Mouse (Mus musculus): ENCODE measurements around the gene Nr6a1.

The Nr6a1 gene

DNA sequence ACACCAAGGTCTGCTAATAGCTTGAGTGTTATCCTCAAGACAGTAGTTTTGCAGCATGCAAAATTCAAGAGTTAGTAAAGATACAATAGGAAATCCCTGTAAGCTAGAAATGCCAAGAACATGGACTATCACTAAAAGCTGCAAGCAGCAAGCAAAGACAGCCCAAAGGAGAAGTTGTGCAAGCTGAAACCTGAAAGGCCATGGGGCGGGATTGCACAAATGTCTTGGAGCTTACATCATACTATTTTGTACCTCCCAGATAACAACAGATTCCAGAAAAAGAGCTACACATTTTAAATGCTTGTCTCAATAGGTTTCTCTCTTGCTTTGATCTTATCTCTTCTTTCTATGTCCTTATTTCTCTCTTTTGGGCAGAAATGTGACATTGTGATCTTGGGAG lies 60.8 kb downstream of the Nr6a1 start:
- DNase-seq: no peak

DNA sequence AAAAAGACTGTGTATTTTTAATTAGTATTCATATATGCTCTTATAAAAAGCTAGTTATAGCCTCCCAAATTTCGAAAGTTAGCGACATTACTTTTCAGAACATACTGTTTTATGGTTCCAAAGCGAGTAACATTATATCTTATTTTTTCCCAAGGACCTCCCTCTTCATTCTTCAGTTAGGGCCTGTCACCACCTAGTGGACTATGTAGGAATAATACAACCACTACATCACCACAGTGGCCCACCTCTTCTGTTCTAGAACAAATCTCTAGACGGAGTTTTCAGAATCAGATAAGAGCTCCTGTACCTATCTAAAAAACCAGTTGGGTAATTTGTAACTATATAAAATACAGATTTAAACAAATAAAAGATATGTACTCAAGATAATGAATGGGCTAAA lies 63.5 kb downstream of the Nr6a1 start:
- no peak for DNase-seq

DNA sequence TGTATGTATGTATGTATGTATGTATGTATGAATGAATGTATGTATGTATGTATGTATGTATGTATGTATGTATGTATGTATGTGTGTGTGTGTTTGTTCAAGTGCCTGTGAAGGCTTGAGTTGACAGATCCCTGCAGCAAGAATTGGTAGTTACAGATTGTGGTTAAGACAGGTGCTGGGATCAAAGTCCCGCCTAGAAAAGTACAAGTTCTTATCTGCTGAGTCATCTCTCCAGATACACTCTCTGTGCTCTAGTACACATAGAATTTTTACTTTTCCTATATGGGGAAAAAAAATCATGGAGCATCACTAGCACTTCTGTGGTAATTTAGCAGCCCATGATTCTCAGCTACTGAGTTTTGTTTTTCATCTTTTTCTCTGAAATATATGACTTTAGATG lies 75.7 kb downstream of the Nr6a1 start:
- no peak for DNase-seq

DNA sequence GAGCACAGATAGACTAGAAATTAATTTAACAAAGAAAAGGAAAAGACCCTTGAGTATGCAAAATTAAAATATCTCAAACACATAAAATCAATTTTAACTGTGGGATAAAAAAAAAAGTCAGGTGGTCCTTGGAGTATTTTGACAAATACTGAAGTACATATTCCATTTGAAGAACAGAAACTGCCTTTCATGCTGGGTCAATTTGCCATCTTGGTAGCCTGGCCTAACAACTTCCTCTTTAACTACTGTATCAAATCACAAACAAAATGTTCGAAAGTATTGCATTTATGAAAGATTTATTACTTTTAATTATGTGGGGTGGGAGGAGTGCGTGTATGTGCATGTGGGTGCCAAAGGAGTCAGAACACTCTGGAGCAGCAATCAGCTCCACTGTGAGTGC lies 81.2 kb downstream of the Nr6a1 start:
- no peak for DNase-seq

DNA sequence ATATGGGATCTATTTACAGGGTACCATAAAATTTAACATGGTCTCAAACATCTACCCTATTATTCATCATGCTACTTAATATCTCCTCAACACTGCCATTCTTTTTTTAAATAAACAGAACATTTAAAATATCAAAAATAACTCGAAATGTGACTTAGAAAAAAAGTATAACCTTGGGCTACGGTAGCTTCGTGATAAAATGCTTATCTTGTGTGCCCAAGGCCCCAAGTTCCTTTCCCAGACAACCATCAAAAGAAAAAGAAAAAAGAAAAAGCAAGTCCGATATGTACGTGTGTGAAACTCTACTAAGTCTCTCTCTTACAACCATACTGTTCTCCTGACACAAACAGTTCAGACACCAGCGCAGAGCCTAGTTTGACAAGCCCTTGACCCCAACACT lies 92.0 kb downstream of the Nr6a1 start:
- DNase-seq: no peak

DNA sequence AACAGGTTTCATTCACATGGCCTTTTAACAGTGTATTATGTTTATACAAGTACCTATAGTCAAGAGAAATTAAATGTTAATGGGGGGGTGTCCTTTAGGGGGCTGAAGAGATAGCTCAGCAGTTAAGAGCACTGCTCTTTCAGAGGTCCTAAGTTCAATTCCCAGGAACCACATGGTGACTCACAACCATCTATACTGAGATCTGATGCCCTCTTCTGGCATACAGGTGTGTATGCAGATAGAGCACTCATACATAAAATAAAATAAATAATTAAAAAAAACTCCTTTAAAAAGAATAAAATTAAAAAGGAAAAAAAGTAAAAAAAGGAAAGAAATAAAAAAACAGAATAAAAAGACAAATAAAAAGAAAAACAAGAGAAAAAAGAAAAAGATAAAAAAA lies 95.5 kb downstream of the Nr6a1 start:
- no peak for DNase-seq

DNA sequence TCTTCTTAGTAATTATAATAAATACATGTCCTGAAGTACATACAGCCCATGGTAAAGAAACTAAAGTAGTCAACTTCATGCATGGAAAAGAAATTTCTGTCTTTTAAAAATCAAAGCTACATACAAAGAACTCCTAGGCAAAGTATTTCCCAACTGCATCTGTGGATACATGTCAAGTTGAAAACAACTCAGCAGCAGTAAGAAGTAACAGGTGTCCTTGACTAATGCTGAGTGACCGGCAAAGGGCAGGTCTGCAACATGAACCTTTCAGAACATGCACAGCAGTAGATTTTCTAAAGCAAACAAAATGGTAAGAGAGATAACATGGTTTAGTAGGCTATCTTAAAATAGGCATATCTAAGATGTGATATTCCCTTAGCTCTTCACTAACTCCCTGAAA lies 98.0 kb downstream of the Nr6a1 start:
- DNase-seq: no peak

DNA sequence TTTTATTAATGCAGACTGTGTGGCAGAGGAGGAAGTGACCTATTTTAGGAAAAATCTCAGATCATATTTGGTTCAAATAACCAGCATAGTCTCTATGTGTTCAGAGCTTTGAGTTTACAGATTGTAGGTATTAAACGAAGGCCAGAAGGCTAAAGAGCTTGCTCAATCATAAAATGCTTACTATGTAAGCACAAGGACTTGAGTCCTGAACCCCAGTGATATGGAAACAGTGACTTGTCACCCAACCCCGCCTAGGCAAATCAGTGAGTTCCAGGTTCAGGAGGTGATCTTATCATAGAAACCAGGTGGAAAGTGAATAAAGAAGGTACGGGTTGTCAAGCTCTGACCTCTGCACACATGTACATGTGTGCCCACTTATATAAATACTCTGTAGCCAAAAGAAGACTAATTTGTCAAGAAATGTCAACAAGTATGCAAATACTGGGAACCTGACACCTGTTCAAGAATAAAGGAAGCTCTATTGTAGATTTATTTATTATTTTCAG lies 99.6 kb downstream of the Nr6a1 start:
- DNase-seq: no peak

DNA sequence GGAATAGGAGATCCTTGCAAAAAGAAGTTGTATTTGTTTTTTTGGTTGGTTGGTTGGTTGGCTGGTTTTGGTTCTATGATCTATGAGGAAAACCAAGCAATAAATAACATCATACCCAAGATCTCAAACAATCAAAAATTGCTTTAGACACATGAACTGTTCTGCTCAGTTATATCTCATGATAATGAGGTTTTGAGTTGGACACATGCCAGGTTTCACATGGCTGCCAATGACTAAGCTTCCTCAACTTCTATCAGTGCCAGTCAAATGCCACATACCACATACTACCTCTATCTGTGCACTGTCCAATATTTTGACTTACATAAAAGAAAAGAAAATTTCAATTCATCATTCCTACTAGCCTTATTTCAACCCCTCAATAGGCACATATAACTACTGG lies 101.3 kb downstream of the Nr6a1 start:
- no peak for DNase-seq

DNA sequence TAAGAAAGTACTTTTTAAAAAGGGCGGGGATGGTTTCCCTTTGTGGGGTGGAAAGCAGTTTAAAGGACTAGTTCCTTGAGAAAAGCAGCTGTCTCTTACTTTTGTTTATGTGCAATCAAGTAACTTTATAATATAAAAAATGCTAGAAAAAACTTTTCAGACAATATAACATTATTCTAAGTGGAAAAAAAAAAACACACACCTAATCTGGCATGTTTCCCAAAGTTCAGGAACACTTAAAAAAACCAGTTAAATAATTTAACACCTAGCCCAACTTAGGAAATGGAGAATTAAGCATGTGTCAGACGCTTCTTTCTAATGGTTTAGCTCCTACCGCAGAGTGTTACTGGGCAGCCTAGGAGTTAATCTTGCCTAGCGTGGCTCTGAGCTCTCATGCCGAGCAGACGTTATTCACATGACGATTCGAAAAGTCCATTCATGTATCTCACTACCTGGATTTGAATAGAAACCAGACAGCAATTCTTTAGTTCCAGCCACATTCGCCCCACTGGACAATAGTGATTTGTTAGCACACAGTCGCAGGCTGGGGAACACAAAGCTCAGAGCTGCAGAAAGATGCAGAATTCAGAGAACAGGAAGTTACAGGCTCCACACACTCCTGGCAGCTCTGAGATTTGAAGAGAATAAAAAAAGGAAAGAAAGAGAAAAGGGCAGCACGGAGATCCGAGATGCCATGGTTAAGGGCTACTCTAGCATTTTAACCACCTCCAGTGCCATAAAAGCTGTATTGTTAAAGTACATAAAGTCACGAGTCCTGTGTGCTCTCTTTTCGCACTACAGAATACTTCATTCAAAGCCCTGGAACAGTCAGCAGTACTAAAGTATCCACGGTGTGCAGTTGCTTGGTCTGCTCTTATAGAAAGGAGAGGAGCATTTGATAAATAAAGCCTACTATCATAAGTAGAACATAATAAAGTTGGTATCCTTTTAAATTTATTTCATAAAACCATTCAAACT lies 102.4 kb downstream of the Nr6a1 start:
- peak; percentile 15 for DNase-seq

DNA sequence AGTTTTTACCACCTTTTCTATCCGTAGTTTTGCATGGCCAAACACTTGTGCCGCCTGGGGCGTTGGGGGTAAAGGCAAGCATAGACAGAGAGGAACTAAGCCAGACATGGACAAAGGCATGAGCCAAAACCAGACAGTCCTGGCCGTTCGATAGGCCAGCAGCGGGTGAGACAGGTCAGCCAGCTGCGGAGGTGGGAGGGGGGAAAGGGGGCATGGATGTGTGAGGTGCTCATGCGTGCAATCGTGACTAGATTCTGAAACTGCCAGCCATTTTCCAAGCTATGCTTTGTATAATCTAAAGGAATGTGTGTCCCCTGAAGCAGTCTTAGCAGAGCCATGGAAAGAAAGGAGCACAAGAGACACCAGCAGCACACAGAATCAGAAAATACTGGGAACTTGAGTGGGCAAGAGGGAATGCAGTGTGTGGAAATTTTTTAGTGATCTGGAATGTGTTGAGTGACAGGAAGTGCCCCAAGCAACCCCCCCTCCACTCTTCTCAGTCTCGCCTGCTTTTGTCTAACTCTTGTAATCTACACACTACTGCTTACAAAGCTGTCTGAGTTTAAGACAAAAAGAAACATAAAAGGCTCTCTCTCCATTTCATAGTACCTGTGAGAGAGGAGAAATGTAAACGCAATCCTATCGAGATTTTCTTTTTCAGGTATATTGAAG lies 103.4 kb downstream of the Nr6a1 start:
- peak; percentile 67 for DNase-seq

DNA sequence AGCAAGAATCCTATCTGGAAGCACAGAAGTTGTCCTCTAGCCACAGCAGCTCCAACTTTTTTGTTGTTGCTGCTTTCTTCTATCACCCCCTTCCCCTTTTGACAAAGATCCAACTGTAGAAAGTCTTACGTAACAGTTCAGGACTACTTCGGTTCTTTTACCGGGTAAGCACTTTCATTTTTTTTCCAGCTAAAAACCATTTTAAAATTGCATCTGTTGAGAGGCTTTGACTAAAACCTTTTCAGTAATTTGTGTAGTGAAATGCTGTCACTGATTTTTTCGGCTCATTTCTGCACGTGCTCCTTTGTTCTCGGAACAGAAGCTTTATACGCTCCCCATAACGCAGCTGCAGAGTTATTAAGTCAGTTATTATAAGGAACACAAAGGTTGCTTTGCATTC lies 104.1 kb downstream of the Nr6a1 start:
- DNase-seq: peak; percentile 6

DNA sequence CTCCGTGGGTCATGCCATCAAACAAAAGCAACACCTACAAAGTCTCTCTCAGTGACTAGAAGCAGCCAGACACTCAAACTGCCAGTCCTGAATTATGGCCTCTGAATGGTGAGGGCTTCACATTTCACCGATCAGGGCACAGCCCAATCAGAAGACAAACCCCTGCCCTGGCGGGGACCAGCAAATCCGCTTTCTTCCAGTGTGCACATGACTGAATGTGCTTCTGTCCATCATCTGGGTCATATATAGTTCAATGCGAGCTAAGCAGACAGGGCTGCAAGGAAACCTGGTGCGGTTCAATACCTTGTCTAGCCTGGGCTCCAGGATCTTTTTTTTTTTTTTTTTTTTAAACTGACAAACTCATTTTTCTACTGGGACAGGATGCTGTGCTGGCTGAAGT lies 104.5 kb downstream of the Nr6a1 start:
- peak; percentile 58 for DNase-seq

DNA sequence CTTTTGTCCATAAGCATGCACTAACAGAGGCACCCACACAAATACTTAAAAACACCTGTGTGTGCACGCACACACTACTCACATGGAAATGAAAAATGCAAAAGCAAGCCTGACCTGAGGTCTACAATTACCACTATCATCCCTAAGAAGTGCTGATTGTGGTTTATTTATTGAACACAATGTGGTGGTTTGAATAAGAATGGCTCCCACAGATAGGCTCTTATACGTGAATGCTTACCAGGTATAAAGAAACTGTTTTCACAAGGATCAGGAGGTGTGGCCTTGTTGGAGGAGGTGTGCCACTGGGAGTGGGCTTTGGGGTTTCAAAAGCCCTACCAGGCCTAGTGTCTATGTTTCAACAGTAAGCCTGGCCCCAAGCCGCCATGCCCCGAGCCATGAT lies 110.0 kb downstream of the Nr6a1 start:
- no peak for DNase-seq

DNA sequence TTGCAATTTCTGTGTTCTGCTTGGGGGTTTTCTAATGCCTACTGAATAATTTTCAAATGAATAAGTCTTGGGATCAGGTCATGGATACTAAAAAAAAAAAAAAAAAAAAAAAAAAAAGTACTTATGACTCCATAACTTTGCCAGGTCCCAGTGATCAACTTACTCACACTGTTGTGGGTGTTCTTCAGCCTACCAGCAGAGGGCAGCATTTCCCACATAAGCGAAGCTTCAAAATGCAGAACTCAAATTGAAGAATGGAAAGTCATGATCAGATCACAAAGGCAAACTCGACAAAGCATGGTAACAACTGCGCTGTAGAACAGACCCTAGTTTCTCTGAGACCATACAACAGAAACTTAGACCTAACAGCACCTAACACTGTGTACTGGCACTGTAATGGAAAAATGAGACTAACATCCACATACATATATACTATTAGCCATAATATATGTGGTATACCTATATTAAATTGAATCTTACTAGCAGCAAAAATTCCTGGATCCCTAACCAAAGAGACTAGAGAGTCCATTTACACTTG lies 130.3 kb downstream of the Nr6a1 start:
- DNase-seq: peak; percentile 48

DNA sequence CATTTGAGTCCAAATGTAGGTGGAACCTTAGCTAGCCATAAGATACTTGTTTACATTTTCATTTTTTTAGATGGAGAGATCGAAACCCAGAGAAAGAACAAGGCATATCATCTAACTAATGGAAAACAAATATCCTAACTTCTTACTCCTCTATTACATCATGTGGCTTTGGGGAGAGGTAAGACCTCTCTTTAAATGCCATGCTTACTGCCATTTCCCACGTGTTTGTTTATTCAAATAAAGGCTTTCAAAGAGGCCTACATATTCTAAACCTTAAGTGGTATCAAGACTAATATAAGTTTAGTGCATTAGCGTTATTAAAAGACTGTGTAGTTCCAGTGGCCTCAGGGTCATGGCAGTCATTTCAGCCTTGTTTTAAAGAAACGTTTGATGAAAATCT lies 140.2 kb downstream of the Nr6a1 start:
- DNase-seq: no peak

DNA sequence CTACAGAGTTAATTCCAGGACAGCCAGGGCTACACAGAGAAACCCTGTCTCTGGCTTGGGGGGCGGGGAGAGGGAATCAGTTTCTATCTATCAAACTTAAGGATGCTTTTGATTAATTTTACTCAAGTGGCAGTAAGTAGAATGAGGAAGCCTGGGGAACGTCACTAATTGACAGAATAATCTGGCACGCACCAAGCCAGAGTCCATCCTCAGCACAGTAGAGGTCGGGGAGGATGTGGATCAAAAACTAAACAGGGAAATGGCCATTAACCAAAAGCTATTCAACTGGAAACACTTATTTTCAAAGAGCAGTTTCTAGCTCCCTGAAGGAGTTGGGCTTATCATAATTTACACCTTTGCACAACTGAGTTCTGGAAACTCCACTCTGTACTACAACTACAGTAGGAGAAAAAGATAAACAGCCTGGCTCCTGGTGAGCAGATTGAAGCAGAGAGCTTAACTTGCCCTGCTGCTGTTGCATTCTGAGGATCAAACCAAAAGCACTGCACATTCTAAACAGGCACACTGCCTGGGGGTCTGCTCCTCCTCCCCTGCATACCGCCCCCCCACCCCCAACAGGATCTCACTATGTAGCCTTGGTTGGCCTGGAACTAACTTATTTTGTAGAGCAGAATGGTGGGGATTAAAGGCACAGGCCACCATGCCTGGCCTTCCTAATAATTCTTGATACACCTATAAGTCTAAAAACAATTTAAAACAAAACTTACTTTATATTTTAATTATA lies 141.1 kb downstream of the Nr6a1 start:
- DNase-seq: peak; percentile 27

DNA sequence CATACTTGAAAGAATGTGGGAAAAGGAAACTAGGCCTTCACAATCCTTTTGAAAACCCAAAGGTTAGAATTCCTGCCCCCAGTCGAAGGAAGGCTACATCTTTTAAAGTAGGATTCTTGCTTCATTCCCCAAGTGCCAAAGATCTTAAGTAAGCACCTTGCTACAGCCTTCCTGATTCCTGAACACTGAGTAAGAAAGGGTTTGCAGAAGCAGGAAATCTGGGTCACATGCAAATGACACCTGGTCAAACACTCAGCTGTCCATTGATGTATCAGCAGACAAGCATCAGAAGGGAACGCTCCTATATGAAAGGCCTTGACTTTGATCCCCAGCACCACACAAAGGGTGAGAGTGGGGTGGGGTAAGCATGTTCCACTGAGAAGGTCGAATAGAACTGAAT lies 142.4 kb downstream of the Nr6a1 start:
- no peak for DNase-seq

DNA sequence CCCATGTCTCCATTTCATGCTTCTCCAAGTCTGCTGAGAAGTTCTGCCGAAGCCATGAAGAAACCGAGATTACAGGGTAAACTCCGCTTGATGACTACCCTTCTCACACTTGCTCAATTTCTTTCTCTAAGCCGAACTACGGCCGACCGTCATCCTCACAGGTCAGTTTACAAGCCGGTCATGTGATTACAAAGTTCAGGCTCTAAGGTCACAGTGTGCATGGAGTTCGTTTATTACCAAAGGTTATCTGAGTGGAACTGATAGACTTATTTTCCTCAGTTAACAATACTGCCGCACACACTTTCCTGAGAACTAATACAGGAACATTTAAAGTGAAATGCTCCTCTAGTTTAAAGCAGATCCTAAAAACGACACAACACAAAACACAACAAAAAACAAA lies 143.1 kb downstream of the Nr6a1 start:
- peak; percentile 44 for DNase-seq

DNA sequence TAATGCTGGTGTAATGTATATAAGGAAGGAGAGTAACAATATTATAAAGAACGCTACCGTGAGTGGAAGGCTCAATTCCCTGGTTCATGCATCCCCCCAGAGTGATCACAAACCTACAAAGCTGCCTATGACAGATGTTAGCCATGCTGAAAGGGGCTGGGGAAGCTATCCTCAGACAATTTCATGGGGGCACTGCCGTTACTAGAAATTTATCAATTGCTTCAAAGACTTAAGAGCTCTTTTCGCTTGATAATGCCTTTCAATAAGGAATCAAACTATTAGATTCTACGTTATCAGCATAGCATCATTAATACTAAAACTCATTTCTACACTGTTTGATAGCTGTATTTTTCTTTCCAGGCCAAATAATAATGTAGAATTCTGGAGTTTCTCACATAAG lies 144.1 kb downstream of the Nr6a1 start:
- no peak for DNase-seq

DNA sequence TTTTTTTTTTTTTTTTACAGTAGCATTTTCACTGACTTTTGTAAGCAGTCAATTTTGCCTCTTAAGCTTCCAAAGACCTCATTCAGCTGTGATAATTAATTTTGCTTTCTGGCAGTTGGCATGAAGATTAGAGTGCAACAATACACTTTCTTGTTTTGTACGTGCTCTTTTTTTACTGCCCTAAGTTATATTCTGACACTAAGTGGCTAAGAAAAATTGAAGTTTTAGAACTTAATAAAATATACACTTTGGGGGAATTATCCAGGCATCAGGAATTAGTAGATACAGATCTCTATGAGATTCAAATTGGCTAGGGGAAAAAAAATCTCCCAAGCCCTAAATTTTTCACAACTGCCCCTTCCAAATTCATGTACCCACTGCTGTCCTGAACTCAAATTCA lies 144.8 kb downstream of the Nr6a1 start:
- DNase-seq: no peak

DNA sequence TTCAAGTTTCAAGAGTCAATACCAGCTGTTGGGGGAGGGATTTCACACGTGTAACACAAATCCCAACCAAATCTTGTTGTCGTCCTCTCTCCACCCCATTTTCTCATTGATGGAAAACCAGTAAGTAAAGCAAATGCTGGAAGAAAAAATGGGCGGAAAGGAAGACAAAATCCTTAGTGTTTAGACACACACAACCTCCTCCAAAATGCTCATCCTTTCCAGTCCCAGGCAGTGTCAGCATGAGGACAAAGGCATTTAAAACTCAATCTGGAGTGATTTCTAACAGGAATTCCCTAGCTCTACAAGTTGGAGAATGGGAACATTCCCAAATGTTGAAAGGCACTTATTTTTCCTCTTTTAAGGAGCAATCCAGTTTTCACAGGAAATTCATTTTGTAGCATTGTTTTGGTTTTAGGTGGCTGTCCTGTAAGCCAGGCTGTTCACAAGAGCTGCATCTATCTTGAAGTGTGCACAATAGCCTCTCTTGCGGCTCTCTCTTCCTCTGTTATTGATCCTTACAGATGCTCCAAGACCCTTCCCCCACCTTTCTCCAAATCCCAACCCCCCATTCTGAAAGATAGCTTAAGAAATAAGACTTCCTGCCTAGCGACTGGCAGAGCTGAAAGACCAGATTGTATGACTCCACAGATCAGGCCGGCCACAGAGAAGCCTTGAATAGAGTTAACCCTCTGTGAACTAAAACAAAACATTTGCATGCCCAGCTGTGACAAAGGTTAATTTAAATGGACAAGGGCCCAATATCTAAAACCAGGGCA lies 145.4 kb downstream of the Nr6a1 start:
- no peak for DNase-seq

All from kidney, adult 11 months (tissue).